Mouse (Mus musculus) bone marrow macrophage, adult 2 months (primary cell): Measurements from ENCODE around the gene Vamp1. TPM values are rescaled to one million over a fixed set of nuclear protein-coding genes. Genes with fewer than 3 reads are reported as not detected.

Source experiments
- H3K27ac ChIP-seq: 2 replicates; pipeline ENCODE4 v1.5.1; 2012; ENCODE audit warnings: low read depth, low read length; ENCODE audit not compliant: insufficient read depth
- H3K4me1 ChIP-seq: 2 replicates; pipeline ENCODE4 v1.6.1; 2012; ENCODE audit warnings: low read length; ENCODE audit not compliant: control insufficient read depth, insufficient read depth
- H3K4me3 ChIP-seq: 2 replicates; pipeline ENCODE4 v1.5.1; 2012; ENCODE audit warnings: mild to moderate bottlenecking, low read length, moderate library complexity; ENCODE audit not compliant: insufficient read depth
- CTCF ChIP-seq: IDR thresholded peaks from 2 replicates; pipeline ENCODE4 v1.5.1; 2012; ENCODE audit warnings: low read depth, mild to moderate bottlenecking, low read length, moderate library complexity
- POLR2A ChIP-seq: IDR thresholded peaks from 2 replicates; pipeline ENCODE4 v1.6.1; 2012; ENCODE audit warnings: mild to moderate bottlenecking, low read depth, low read length, borderline replicate concordance
- polyA plus RNA-seq: library from polyadenylated mRNA; stranded (reverse); fragments of >200 nt; gene quantifications from 2 replicates; pipeline ENCODE4 v1.2.4, GENCODE M21; 2012; ENCODE audit not compliant: missing spikeins, insufficient read depth, insufficient read length

Vamp1 gene
- polyA plus RNA-seq, 1 experiment = 15.0 TPM

DNA sequence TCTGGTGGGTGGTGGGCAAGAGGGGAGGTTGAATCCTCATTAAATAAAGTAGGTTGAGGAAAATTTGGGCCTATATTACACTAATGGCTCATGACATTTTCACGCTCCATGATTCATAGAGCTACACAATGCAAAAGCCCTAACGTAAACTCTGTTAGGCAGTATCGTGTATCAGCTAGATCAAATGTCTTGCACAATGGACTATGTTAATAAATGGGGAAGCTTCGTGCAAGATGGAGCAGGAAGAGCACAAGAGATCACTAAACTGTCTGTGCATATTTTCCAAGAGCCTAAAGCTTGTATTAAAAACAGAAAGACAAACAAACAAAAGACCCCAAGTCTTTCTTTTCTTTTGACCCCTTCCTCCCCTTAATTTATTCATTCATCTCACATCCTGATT lies 78.7 kb downstream of the Vamp1 start:
- TF ChIP-seq CTCF (no peak), POLR2A (no peak)
- no peak overlapping the region for H3K27ac ChIP-seq
- H3K4me3 ChIP-seq = no peak overlapping the region
- H3K4me1 ChIP-seq = no peaks in the 10 kb centered on the region

Other genes starting within 250 kb of the Vamp1 start
- gene Pianp, start 218.9 kb upstream of the Vamp1 start, polyA plus RNA-seq = 5.5 and 7.2 TPM in 2 replicates
- 82.7 and 83.1 TPM in 2 replicates for gene Zfp384, start 206.4 kb upstream of the Vamp1 start, polyA plus RNA-seq
- 110 and 113 TPM in 2 replicates for gene Ing4, start 175.8 kb upstream of the Vamp1 start, polyA plus RNA-seq
- gene Acrbp, start 165.9 kb upstream of the Vamp1 start, polyA plus RNA-seq = 28.7 and 29.3 TPM in 2 replicates
- 33.2 and 43.3 TPM in 2 replicates for gene Lpar5, start 147.6 kb upstream of the Vamp1 start, polyA plus RNA-seq
- 122 and 144 TPM in 2 replicates for gene Chd4, start 119.6 kb upstream of the Vamp1 start, polyA plus RNA-seq
- 10.7 and 11.4 TPM in 2 replicates for gene Nop2, start 83.6 kb upstream of the Vamp1 start, polyA plus RNA-seq
- 51.8 and 57.0 TPM in 2 replicates for gene Iffo1, start 70.3 kb upstream of the Vamp1 start, polyA plus RNA-seq
- gene Gapdh, start 49.1 kb upstream of the Vamp1 start, polyA plus RNA-seq = 229 and 264 TPM in 2 replicates
- gene Ncapd2, start 23.9 kb upstream of the Vamp1 start, polyA plus RNA-seq = 83.1 and 85.5 TPM in 2 replicates
- gene Mrpl51, start 23.8 kb upstream of the Vamp1 start, polyA plus RNA-seq = 68.6 and 82.0 TPM in 2 replicates
- 14.5 and 16.2 TPM in 2 replicates for gene Tapbpl, start 16.3 kb downstream of the Vamp1 start, polyA plus RNA-seq
- gene Cd27, start 21.5 kb downstream of the Vamp1 start, polyA plus RNA-seq = not detected in 2 replicates
- gene Tuba3a, start 70.5 kb downstream of the Vamp1 start, polyA plus RNA-seq = not detected in 2 replicates
- 55.6 and 60.0 TPM in 2 replicates for gene Ltbr, start 98.3 kb downstream of the Vamp1 start, polyA plus RNA-seq
- gene Scnn1a, start 105.1 kb downstream of the Vamp1 start, polyA plus RNA-seq = 0.88 and 1.1 TPM in 2 replicates
- 145 and 152 TPM in 2 replicates for gene Tnfrsf1a, start 133.8 kb downstream of the Vamp1 start, polyA plus RNA-seq
- not detected in 2 replicates for gene Plekhg6, start 165.2 kb downstream of the Vamp1 start, polyA plus RNA-seq